Mouse (Mus musculus): ENCODE data around the gene Donson. TPM values are rescaled to one million over a fixed set of nuclear protein-coding genes. Genes with fewer than 3 reads are reported as not detected.

Donson gene
- polyA plus RNA-seq, 1 experiment from 2014 or later, result 15.3 TPM

DNA sequence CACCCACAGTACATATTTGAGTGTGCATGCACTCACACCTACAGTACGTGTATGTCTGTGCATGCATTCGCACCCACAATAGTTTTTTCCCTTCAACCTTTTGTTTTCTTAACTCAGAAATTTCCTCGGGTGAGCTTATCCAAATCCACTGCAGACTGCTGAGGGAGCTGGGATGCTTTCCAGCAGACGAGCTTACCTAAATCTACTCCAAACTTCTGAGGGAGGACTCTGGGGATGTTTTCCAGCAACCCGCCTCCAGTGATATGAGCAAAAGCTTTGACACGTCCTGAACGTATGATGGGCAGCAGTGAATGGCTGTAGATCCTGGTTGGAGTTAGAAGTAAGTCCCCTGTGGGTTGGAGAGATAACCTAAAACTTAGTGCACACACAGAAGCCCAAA is 60.7 kb downstream of the Donson start:
- Histone ChIP-seq H3K4me1 (ENCODE audit: control insufficient read depth, insufficient read depth, low read length) (no peaks in the 10 kb centered on the region), H3K27me3 (replicated peaks; ENCODE audit: control insufficient read depth, insufficient read depth, low read length) (no peaks in the 10 kb centered on the region), H3K27ac (ENCODE audit: low read depth, low read length) (no peak overlapping the region), H3K9me3 (replicated peaks; ENCODE audit: control insufficient read depth, low read length) (no peaks in the 10 kb centered on the region), H3K4me2 (ENCODE audit: low read length) (no peak overlapping the region), H3K36me3 (ENCODE audit: control insufficient read depth, insufficient read depth, low read length) (peaks cover 87% of the 10 kb centered on the region), H3K9ac (ENCODE audit: low read length) (no peak overlapping the region), H3K4me3 (ENCODE audit: low read depth, low read length) (no peak overlapping the region)
- DNase-seq (ENCODE audit: low spot score) (no peak), ATAC-seq (no peak)
- WGBS, result 87% methylated on average over 7 of the region's 7 CpGs

Other genes starting within 250 kb of the Donson start
- 40.4 and 45.6 TPM in 2 replicates for gene Ifnar1, start 203.5 kb downstream of the Donson start, polyA plus RNA-seq (2014; fragmentation: Nextera tagmentation; extraction: Ambion mirVana)
- 77.3 and 100 TPM in 2 replicates for gene Ifngr2, start 141.7 kb downstream of the Donson start, polyA plus RNA-seq (2014; fragmentation: Nextera tagmentation; extraction: Ambion mirVana)
- 105 and 111 TPM in 2 replicates for gene Tmem50b, start 91.0 kb downstream of the Donson start, polyA plus RNA-seq (2014; fragmentation: Nextera tagmentation; extraction: Ambion mirVana)
- gene Dnajc28, start 69.7 kb downstream of the Donson start, polyA plus RNA-seq (2014; fragmentation: Nextera tagmentation; extraction: Ambion mirVana), result 7.2 and 8.4 TPM in 2 replicates
- gene Gart, start 41.8 kb downstream of the Donson start, polyA plus RNA-seq (2014; fragmentation: Nextera tagmentation; extraction: Ambion mirVana), result 64.9 and 66.7 TPM in 2 replicates
- 126 and 131 TPM in 2 replicates for gene Son, start 41.3 kb downstream of the Donson start, polyA plus RNA-seq (2014; fragmentation: Nextera tagmentation; extraction: Ambion mirVana)
- gene Cryzl1, start 40.2 kb upstream of the Donson start, polyA plus RNA-seq (2014; fragmentation: Nextera tagmentation; extraction: Ambion mirVana), result 104 and 119 TPM in 2 replicates
- gene Itsn1, start 40.5 kb upstream of the Donson start, polyA plus RNA-seq (2014; fragmentation: Nextera tagmentation; extraction: Ambion mirVana), result 54.2 and 63.7 TPM in 2 replicates